Mouse (Mus musculus) forebrain, embryonic 12.5 days (tissue): ENCODE measurements around the gene Etv5. TPM values are rescaled to one million over a fixed set of nuclear protein-coding genes. Genes with fewer than 3 reads are reported as not detected.

Source experiments
- ATAC-seq: fragments of 200-750 bp; cut with Nextera tagmentation; 2 replicates; pipeline ENCODE4 v1.8.0; 2017; ENCODE audit warnings: moderate TSS enrichment; ENCODE audit not compliant: low FRiP score
- H3K27ac ChIP-seq: fragments of 300-500 bp; sonication (generic); 2 replicates; pipeline ENCODE4 v1.5.1; 2016; ENCODE audit warnings: mild to moderate bottlenecking
- H3K27me3 ChIP-seq: fragments of 300-500 bp; sonication (generic); 2 replicates; pipeline ENCODE4 v1.6.1; 2016; ENCODE audit warnings: mild to moderate bottlenecking
- H3K36me3 ChIP-seq: fragments of 300-500 bp; sonication (generic); replicated peaks from 2 replicates; pipeline ENCODE4 v1.6.1; 2016; ENCODE audit warnings: mild to moderate bottlenecking
- H3K4me1 ChIP-seq: fragments of 300-500 bp; sonication (generic); 2 replicates; pipeline ENCODE4 v1.6.1; 2016
- H3K4me2 ChIP-seq: fragments of 300-500 bp; sonication (generic); 2 replicates; pipeline ENCODE4 v1.6.1; 2016; ENCODE audit warnings: mild to moderate bottlenecking, moderate library complexity
- H3K4me3 ChIP-seq: fragments of 300-500 bp; sonication (generic); replicated peaks from 2 replicates; pipeline ENCODE4 v1.5.1; 2016; ENCODE audit warnings: mild to moderate bottlenecking
- H3K9ac ChIP-seq: fragments of 300-500 bp; sonication (generic); 2 replicates; pipeline ENCODE4 v1.6.1; 2016; ENCODE audit warnings: mild to moderate bottlenecking
- H3K9me3 ChIP-seq: fragments of 300-500 bp; sonication (generic); 2 replicates; pipeline ENCODE4 v1.6.1; 2016
- WGBS: fragments of 180-500 bp; shearing (Covaris S2); methylation state at CpG from one replicate; pipeline ENCODE4 v1.1.7; 2016; 5-methylcytosine and 5-hydroxymethylcytosine counted together
- polyA plus RNA-seq: library from polyadenylated mRNA; unstranded; fragments of >200 nt; fragmentation: Nextera tagmentation; extraction: Ambion mirVana; gene quantifications from 2 replicates; pipeline ENCODE4 v1.2.1, GENCODE M21; 2016

Gene Etv5
- 17.9 and 28.4 TPM in 2 replicates for polyA plus RNA-seq

GRCm38 (mm10) chr16:22439499-22440177 lies at the start of gene Etv5:
TSS of gene Etv5 (minus strand) at chr16:22439719.
- H3K4me3 ChIP-seq = peak within 1 kb of the TSS; percentile 71
- H3K9me3 ChIP-seq = no peaks in the 10 kb centered on the region
- WGBS = 0% methylated on average over 58 of the region's 63 CpGs
- H3K4me2 ChIP-seq = peak within 1 kb of the TSS; percentile 98
- no peaks in the 10 kb centered on the region for H3K36me3 ChIP-seq
- H3K27ac ChIP-seq = peak within 1 kb of the TSS; percentile 59
- H3K4me1 ChIP-seq = peaks cover 29% of the 10 kb centered on the region
- peaks cover 74% of the 10 kb centered on the region for H3K27me3 ChIP-seq
- peak; percentile 99 for ATAC-seq
- peak within 1 kb of the TSS; percentile 62 for H3K9ac ChIP-seq

GRCm38 (mm10) chr16:22483900-22484299 lies 44.4 kb upstream of the Etv5 start:
- 87% methylated on average over 1 of the region's 1 CpGs for WGBS
- Histone ChIP-seq H3K4me1 (0 out of 2 replicates have a peak, but pooled peaks cover 3% of the 10 kb centered on the region), H3K9me3 (no peaks in the 10 kb centered on the region), H3K36me3 (no peaks in the 10 kb centered on the region), H3K4me3 (no peak overlapping the region), H3K4me2 (no peak overlapping the region), H3K9ac (no peak overlapping the region), H3K27ac (no peak overlapping the region), H3K27me3 (no peaks in the 10 kb centered on the region)
- no peak for ATAC-seq

DNA sequence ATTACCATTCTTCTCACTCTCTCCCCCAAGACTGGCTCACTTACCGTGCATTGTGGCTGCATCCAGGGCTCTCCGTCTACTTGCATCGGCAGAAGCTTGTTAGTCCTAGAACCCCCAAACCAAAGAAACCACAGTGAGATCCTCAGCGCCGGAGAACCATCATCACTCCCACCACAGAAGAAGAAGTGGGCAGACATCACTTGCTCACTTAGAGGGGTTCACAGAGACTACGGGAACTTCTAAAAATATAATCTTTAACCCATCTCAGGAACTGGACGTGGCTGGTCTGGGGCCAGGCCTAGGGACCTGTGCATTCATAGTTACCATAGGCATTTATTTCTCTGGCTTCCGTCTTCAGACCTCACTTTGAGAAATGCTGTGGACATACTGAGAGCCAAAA lies 39.8 kb upstream of the Etv5 start:
- no peak for ATAC-seq
- H3K4me1 ChIP-seq = 0 out of 2 replicates have a peak, but pooled peaks cover 3% of the 10 kb centered on the region
- WGBS = 94% methylated on average over 8 of the region's 8 CpGs
- H3K9me3 ChIP-seq = no peaks in the 10 kb centered on the region
- no peaks in the 10 kb centered on the region for H3K36me3 ChIP-seq
- H3K9ac ChIP-seq = no peak overlapping the region
- no peak overlapping the region for H3K27ac ChIP-seq
- no peak overlapping the region for H3K4me2 ChIP-seq
- H3K4me3 ChIP-seq = no peak overlapping the region
- no peaks in the 10 kb centered on the region for H3K27me3 ChIP-seq

DNA sequence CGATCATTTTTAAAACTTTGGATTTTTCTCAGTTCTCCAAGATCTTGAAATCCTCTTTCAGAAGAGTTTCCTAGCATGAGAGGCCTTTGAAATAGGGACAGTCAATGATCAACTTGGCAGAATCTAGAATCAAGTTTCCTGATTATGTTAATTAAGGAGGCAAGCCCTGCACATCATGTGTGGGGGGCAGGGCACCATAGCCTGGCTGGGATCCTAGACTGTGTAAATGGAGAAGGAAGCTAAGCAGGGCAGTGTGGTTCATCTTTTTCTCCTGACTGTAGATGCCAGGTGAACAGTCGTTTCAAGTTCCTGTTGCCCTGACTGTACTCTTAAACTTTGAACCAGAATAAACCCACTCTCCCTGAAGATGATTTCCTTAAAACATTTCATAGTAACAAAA lies 32.2 kb upstream of the Etv5 start:
- H3K4me1 ChIP-seq = no peaks in the 10 kb centered on the region
- H3K27ac ChIP-seq = no peak overlapping the region
- no peaks in the 10 kb centered on the region for H3K27me3 ChIP-seq
- no peak overlapping the region for H3K4me2 ChIP-seq
- H3K36me3 ChIP-seq = no peaks in the 10 kb centered on the region
- H3K9ac ChIP-seq = no peak overlapping the region
- WGBS = 90% methylated on average over 2 of the region's 2 CpGs
- H3K9me3 ChIP-seq = no peaks in the 10 kb centered on the region
- no peak for ATAC-seq
- no peak overlapping the region for H3K4me3 ChIP-seq

GRCm38 (mm10) chr16:22469385-22469784 lies 29.9 kb upstream of the Etv5 start:
- H3K4me3 ChIP-seq = no peak overlapping the region
- H3K27ac ChIP-seq = no peak overlapping the region
- H3K27me3 ChIP-seq = no peaks in the 10 kb centered on the region
- no peak overlapping the region for H3K4me2 ChIP-seq
- ATAC-seq = no peak
- no peak overlapping the region for H3K9ac ChIP-seq
- 88% methylated on average over 11 of the region's 11 CpGs for WGBS
- H3K36me3 ChIP-seq = no peaks in the 10 kb centered on the region
- no peaks in the 10 kb centered on the region for H3K9me3 ChIP-seq
- no peaks in the 10 kb centered on the region for H3K4me1 ChIP-seq

DNA sequence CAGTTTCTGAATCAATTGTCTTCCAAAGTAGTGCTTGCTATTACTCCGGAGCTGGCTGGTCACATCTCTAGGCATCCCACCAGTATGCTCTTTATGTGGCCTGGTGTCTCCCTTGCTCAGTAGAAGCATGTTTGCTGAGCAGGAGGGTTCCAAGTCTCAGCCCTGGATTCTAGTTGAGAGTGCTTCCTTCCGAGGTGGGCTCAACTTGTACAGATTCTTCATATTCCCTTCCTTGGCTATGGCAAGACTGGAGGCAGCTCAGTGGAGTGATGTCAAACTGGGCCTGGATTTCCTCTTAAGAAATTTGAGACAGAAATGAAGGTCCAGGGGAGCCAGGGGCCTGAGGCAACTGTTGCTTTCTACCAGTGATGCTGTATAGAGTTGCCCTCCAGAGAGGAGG lies 27.6 kb upstream of the Etv5 start:
- WGBS = 90% methylated on average over 2 of the region's 2 CpGs
- Histone ChIP-seq H3K4me2 (no peak overlapping the region), H3K4me1 (no peaks in the 10 kb centered on the region), H3K27ac (no peak overlapping the region), H3K4me3 (no peak overlapping the region), H3K9me3 (no peaks in the 10 kb centered on the region), H3K36me3 (no peaks in the 10 kb centered on the region), H3K27me3 (no peaks in the 10 kb centered on the region), H3K9ac (no peak overlapping the region)
- no peak for ATAC-seq

DNA sequence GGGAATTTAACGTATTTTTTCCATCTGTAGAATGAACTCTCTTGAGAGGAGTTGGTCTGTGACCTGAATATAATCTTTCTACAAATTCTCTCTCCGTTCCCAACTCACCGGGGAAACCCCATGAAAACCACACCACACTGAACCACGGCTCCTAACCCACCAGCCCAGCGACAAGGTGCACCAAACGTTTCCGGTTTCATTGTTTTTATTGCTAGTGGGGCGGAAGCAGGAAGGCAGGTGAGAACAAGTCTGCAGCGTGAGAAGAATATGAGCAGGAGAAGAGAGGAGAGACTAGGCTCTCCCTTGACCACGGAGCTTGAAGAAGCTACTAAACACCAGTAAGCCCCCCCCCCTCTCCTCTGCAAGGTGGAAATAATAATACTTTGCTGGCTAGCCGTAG lies 26.9 kb upstream of the Etv5 start:
- Histone ChIP-seq H3K4me2 (no peak overlapping the region), H3K9ac (no peak overlapping the region), H3K4me1 (no peaks in the 10 kb centered on the region), H3K27me3 (no peaks in the 10 kb centered on the region), H3K4me3 (no peak overlapping the region), H3K36me3 (no peaks in the 10 kb centered on the region), H3K9me3 (no peaks in the 10 kb centered on the region), H3K27ac (no peak overlapping the region)
- 89% methylated on average over 11 of the region's 11 CpGs for WGBS
- ATAC-seq = no peak

DNA sequence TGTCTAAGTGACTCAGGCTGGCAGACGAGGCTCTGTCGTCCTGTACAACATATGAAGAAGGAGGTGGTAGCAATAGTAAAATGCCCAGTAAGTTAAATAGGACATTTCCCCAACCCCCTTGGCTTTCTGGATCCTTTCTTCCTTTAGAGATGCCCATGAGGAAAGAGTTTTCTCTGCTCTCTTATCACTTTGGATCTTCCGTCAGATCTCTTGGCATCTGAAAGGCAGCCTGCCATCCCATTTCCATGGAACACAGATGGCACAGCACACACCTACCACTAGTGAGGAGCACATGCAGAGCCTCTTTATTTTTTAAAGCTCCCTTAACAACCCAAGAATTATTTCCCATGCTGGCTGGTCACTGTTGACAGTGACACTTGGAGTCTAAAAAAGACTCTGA lies 22.7 kb upstream of the Etv5 start:
- 88% methylated on average over 3 of the region's 3 CpGs for WGBS
- ATAC-seq = no peak
- H3K4me2 ChIP-seq = no peak overlapping the region
- no peaks in the 10 kb centered on the region for H3K36me3 ChIP-seq
- H3K4me3 ChIP-seq = no peak overlapping the region
- no peak overlapping the region for H3K9ac ChIP-seq
- H3K9me3 ChIP-seq = no peaks in the 10 kb centered on the region
- H3K27ac ChIP-seq = no peak overlapping the region
- H3K27me3 ChIP-seq = no peaks in the 10 kb centered on the region
- H3K4me1 ChIP-seq = no peaks in the 10 kb centered on the region

GRCm38 (mm10) chr16:22461728-22462127 lies 22.2 kb upstream of the Etv5 start:
- Histone ChIP-seq H3K27ac (no peak overlapping the region), H3K27me3 (no peaks in the 10 kb centered on the region), H3K36me3 (no peaks in the 10 kb centered on the region), H3K4me3 (no peak overlapping the region), H3K9ac (no peak overlapping the region), H3K4me1 (no peaks in the 10 kb centered on the region), H3K4me2 (no peak overlapping the region), H3K9me3 (no peaks in the 10 kb centered on the region)
- 83% methylated on average over 6 of the region's 6 CpGs for WGBS
- ATAC-seq = no peak

- no peak overlapping the region for H3K4me2 ChIP-seq
- no peak overlapping the region for H3K9ac ChIP-seq
- no peaks in the 10 kb centered on the region for H3K9me3 ChIP-seq
- H3K27me3 ChIP-seq = no peaks in the 10 kb centered on the region
- no peak for ATAC-seq
- no peaks in the 10 kb centered on the region for H3K36me3 ChIP-seq
- no peak overlapping the region for H3K4me3 ChIP-seq
- no peak overlapping the region for H3K27ac ChIP-seq
- 89% methylated on average over 1 of the region's 1 CpGs for WGBS
- no peaks in the 10 kb centered on the region for H3K4me1 ChIP-seq
Observed at GRCm38 (mm10) chr16:22460960-22461359, 21.4 kb upstream of the Etv5 start.

DNA sequence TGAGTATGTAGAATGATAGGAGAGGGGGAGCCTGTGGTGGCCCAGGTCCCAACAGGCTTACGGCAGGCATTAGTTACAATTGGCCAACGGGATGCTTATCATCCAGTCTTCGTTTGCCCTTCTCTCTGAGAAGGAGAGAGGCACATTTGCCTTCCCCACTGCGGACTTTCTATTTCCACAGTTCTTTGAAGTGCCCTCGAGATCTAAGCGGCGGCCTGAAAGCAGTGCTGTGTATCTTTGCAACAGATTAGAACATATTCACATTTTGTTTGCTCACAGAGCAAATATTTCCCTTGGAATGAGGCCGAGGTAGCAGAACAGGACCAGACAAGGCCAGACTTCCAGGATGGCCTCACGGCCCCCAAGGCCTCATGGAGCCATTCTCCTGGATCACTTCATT lies 12.6 kb upstream of the Etv5 start:
- Histone ChIP-seq H3K9ac (no peak overlapping the region), H3K4me2 (no peak overlapping the region), H3K27me3 (peaks cover 3% of the 10 kb centered on the region; the same call in 1 of the 2 replicates), H3K4me1 (no peaks in the 10 kb centered on the region), H3K27ac (no peak overlapping the region), H3K36me3 (no peaks in the 10 kb centered on the region), H3K9me3 (no peaks in the 10 kb centered on the region), H3K4me3 (no peak overlapping the region)
- WGBS = 88% methylated on average over 9 of the region's 9 CpGs
- no peak for ATAC-seq

DNA sequence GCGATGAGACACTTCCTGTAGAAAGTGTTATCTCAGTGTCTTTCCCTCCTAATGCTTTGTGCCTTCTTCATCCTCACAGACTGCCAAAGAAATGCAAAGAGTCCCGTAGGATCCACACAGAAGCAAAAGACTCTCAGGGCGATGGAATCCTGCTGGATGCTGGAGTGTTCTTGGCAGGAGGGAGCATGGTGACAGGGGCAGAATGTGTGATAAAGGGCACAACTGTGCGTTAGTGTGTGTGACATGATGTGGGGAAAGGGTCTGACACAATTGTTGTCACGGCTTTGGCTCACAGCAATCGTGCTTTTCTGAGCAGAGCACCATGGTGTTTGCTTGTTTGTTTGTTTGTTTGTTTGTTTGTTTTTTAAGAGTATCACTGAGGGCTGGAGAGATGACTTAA lies 8.6 kb upstream of the Etv5 start:
- ATAC-seq = no peak
- 85% methylated on average over 6 of the region's 6 CpGs for WGBS
- Histone ChIP-seq H3K4me2 (no peak overlapping the region), H3K4me1 (no peaks in the 10 kb centered on the region), H3K9me3 (no peaks in the 10 kb centered on the region), H3K36me3 (no peaks in the 10 kb centered on the region), H3K4me3 (no peak overlapping the region), H3K27me3 (peaks cover 12% of the 10 kb centered on the region), H3K27ac (no peak overlapping the region), H3K9ac (no peak overlapping the region)

- Histone ChIP-seq H3K9me3 (no peaks in the 10 kb centered on the region), H3K27me3 (peaks cover 41% of the 10 kb centered on the region), H3K9ac (no peak overlapping the region), H3K4me1 (peaks cover 19% of the 10 kb centered on the region), H3K36me3 (no peaks in the 10 kb centered on the region), H3K4me3 (no peak overlapping the region), H3K4me2 (no peak overlapping the region), H3K27ac (no peak overlapping the region)
- WGBS = 69% methylated on average over 6 of the region's 6 CpGs
- no peak for ATAC-seq
Observed at GRCm38 (mm10) chr16:22444786-22445185, 5.3 kb upstream of the Etv5 start.
